Mouse (Mus musculus): ENCODE results near the gene Ing2. TPM values are rescaled to one million over a fixed set of nuclear protein-coding genes. Genes with fewer than 3 reads are reported as not detected.

The Ing2 gene
- total RNA-seq, 2 experiments from 2014 or later = 6.5 to 6.8 TPM

GRCm38 (mm10) chr8:47676631-47677030, 1.3 kb upstream of the Ing2 start:
- no peak for DNase-seq
- intact Hi-C loops (cut with DNase I) = loop anchor here (2.0 to 10.0 kb wide), 5 partner anchors 14 to 302 kb away; partner anchors contain the start of genes Rwdd4a and Trappc11

GRCm38 (mm10) chr8:47676224-47676623, 868 bp upstream of the Ing2 start:
- peak in 1 of 2 experiments; percentile 9 for DNase-seq
- intact Hi-C loops (cut with DNase I) = loop anchor here (2.0 to 10.0 kb wide), 5 partner anchors 15 to 301 kb away; partner anchors contain the start of genes Rwdd4a and Trappc11

- intact Hi-C loops (cut with DNase I) = loop anchor here (1.0 to 10.0 kb wide), 6 partner anchors 15 to 301 kb away; partner anchors contain the start of genes Cdkn2aip, Rwdd4a and Trappc11
- no peak for DNase-seq
Observed at GRCm38 (mm10) chr8:47675786-47676185, 430 bp upstream of the Ing2 start.

- DNase-seq = no peak
- intact Hi-C loops (cut with DNase I) = loop anchor here (10.0 kb wide), 2 partner anchors 259 to 299 kb away; no protein-coding TSS in a partner anchor
Observed at GRCm38 (mm10) chr8:47674140-47674776, 1.1 kb downstream of the Ing2 start.

GRCm38 (mm10) chr8:47673317-47674139, 1.8 kb downstream of the Ing2 start:
- intact Hi-C loops (cut with DNase I) = loop anchor here (10.0 kb wide), 2 partner anchors 259 to 299 kb away; no protein-coding TSS in a partner anchor
- DNase-seq = peak; percentile 94

- no peak for DNase-seq
- intact Hi-C loops (cut with DNase I) = no loop called here
Observed at GRCm38 (mm10) chr8:47664231-47664785, 11.0 kb downstream of the Ing2 start.

GRCm38 (mm10) chr8:47663201-47663600, 12.2 kb downstream of the Ing2 start:
- no peak for DNase-seq

GRCm38 (mm10) chr8:47662716-47663115, 12.6 kb downstream of the Ing2 start:
- no peak for DNase-seq
- intact Hi-C loops (cut with DNase I) = no loop called here

More at GRCm38 (mm10) chr8:47663201-47663600, 12.2 kb downstream of the Ing2 start:
- intact Hi-C loops (cut with DNase I) = no loop called here

- intact Hi-C loops (cut with DNase I) = no loop called here
- no peak for DNase-seq
Observed at GRCm38 (mm10) chr8:47660394-47660793, 15.0 kb downstream of the Ing2 start.

GRCm38 (mm10) chr8:47659463-47659862, 15.9 kb downstream of the Ing2 start:
- no peak for DNase-seq
- intact Hi-C loops (cut with DNase I) = no loop called here

GRCm38 (mm10) chr8:47654406-47654805, 20.9 kb downstream of the Ing2 start:
- no peak for DNase-seq
- intact Hi-C loops (cut with DNase I) = no loop called here

GRCm38 (mm10) chr8:47652737-47653076, 22.6 kb downstream of the Ing2 start:
- intact Hi-C loops (cut with DNase I) = no loop called here
- DNase-seq = no peak

- no peak for DNase-seq
- intact Hi-C loops (cut with DNase I) = no loop called here
Observed at GRCm38 (mm10) chr8:47651913-47652736, 23.2 kb downstream of the Ing2 start.

- intact Hi-C loops (cut with DNase I) = no loop called here
Observed at GRCm38 (mm10) chr8:47650853-47651252, 24.5 kb downstream of the Ing2 start.

GRCm38 (mm10) chr8:47649551-47649950, 25.8 kb downstream of the Ing2 start:
- intact Hi-C loops (cut with DNase I) = no loop called here
- DNase-seq = no peak

More at GRCm38 (mm10) chr8:47650853-47651252, 24.5 kb downstream of the Ing2 start:
- no peak for DNase-seq

GRCm38 (mm10) chr8:47642514-47643064, 32.8 kb downstream of the Ing2 start:
- DNase-seq = no peak
- intact Hi-C loops (cut with DNase I) = no loop called here

GRCm38 (mm10) chr8:47637152-47637551, 38.2 kb downstream of the Ing2 start:
- DNase-seq = no peak
- intact Hi-C loops (cut with DNase I) = no loop called here

- intact Hi-C loops (cut with DNase I) = no loop called here
- DNase-seq = no peak
Observed at GRCm38 (mm10) chr8:47636032-47636431, 39.3 kb downstream of the Ing2 start.

GRCm38 (mm10) chr8:47634791-47635341, 40.5 kb downstream of the Ing2 start:
- intact Hi-C loops (cut with DNase I) = no loop called here
- no peak for DNase-seq

GRCm38 (mm10) chr8:47621144-47621543, 54.2 kb downstream of the Ing2 start:
- intact Hi-C loops (cut with DNase I) = no loop called here
- DNase-seq = no peak

All from heart, postnatal 36 days (tissue).